Mouse (Mus musculus) spleen, adult 2 months (tissue): Measurements from ENCODE around the gene Nop2. TPM values are rescaled to one million over a fixed set of nuclear protein-coding genes. Genes with fewer than 3 reads are reported as not detected.

Source experiments
- DNase-seq, 2 experiments: peaks; one replicate each; pipeline versions ENCODE4 v3.0.0 to v3.0.0-alpha.2; 2012 to 2021; ENCODE audit warnings: low spot score in 2 of 2, low read depth in 1 of 2
- H3K27ac ChIP-seq: fragments of 200-500 bp; 2 replicates; pipeline ENCODE4 v1.5.1; 2012; ENCODE audit warnings: low read length, inconsistent platforms; ENCODE audit not compliant: insufficient read depth
- H3K27me3 ChIP-seq: fragments of 200-500 bp; 2 replicates; pipeline ENCODE4 v1.6.1; 2012; ENCODE audit warnings: mild to moderate bottlenecking, moderate library complexity, low read length, inconsistent platforms; ENCODE audit not compliant: control insufficient read depth, insufficient read depth
- H3K36me3 ChIP-seq: fragments of 200-500 bp; 2 replicates; pipeline ENCODE4 v1.6.1; 2012; ENCODE audit warnings: mild to moderate bottlenecking, low read length, inconsistent platforms; ENCODE audit not compliant: control insufficient read depth, insufficient read depth
- H3K4me1 ChIP-seq: fragments of 200-500 bp; 2 replicates; pipeline ENCODE4 v1.6.1; 2011; ENCODE audit warnings: inconsistent platforms; ENCODE audit not compliant: control insufficient read depth, insufficient read depth, insufficient read length
- H3K4me3 ChIP-seq: fragments of 200-500 bp; 2 replicates; pipeline ENCODE4 v1.5.1; 2011; ENCODE audit warnings: mild to moderate bottlenecking, inconsistent platforms; ENCODE audit not compliant: insufficient read depth, insufficient read length; ENCODE audit errors: extremely low read depth
- CTCF ChIP-seq: fragments of 200-500 bp; IDR thresholded peaks from 2 replicates; pipeline ENCODE4 v1.5.1; 2011; ENCODE audit warnings: mild to moderate bottlenecking, inconsistent platforms; ENCODE audit not compliant: insufficient read depth, insufficient read length, insufficient replicate concordance; ENCODE audit errors: extremely low read depth
- POLR2A ChIP-seq: fragments of 200-500 bp; IDR thresholded peaks from 2 replicates; pipeline ENCODE4 v1.6.1; 2011; ENCODE audit warnings: low read depth, low read length, inconsistent platforms
- WGBS: fragments of 180-500 bp; shearing (Covaris S2); methylation state at CpG from one replicate; pipeline ENCODE4 v1.1.7; 2018; 5-methylcytosine and 5-hydroxymethylcytosine counted together
- polyA plus RNA-seq: library from polyadenylated mRNA; depleted of rRNA; stranded (reverse); fragments of >200 nt; gene quantifications from 2 replicates; pipeline ENCODE4 v1.2.3, GENCODE M21; 2012

Gene Nop2
- polyA plus RNA-seq, 1 experiment = 14.0 TPM

DNA sequence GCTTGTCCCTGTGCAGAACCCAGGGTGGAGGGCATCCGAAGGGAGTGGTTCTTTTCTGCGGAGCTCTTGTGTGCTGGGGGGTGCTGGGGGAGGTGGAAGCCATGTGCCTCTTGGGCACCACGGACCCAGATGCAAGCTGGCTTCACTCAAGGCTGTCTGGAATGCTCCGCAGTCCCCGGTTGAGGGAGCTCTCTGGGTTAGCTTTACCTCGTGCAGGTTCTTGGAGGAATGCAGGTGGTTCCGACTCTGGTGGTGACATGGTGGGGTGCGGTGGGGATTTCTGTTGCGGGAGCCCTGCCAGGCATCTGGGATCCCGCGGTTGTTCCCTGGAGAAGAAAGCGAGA, 34.4 kb upstream of the Nop2 start:
- 1% methylated on average over 12 of the region's 12 CpGs for WGBS

DNA sequence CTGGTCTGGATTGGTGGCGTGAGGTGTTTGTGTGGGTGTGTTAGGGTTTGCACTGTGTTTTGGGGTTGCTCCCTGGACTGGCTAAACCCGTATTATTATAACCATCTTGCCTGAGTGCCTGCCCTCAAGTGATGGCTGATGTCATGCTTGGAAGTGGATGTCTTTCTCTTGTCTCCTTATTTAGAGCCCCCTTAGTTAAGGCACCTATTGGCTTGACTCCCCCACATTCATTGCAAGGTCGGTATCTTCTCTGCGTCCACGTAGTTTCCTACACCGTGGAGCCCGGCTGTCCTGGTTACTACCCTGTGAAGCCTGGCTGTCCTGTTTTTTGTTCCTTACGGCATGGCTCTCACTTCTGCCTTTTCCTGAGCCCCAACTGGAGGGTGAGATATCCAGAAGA, 33.8 kb upstream of the Nop2 start:
- H3K36me3 ChIP-seq = peaks cover 31% of the 10 kb centered on the region
- H3K4me3 ChIP-seq = peak overlapping the region; percentile 94; the same call in 1 of the 2 replicates
- DNase-seq = no peak
- TF ChIP-seq POLR2A (no peak), CTCF (no peak)
- peaks cover 19% of the 10 kb centered on the region for H3K4me1 ChIP-seq
- peak overlapping the region; percentile 95 for H3K27ac ChIP-seq
- no peaks in the 10 kb centered on the region for H3K27me3 ChIP-seq
- 47% methylated on average over 8 of the region's 8 CpGs for WGBS

More for the DNA sequence above, 34.4 kb upstream of the Nop2 start:
- TF ChIP-seq POLR2A = no peak
- no peak for TF ChIP-seq CTCF
- peak overlapping the region; percentile 94 for H3K4me3 ChIP-seq
- H3K36me3 ChIP-seq = peaks cover 24% of the 10 kb centered on the region
- H3K4me1 ChIP-seq = peaks cover 23% of the 10 kb centered on the region
- no peaks in the 10 kb centered on the region for H3K27me3 ChIP-seq
- peak in 1 of 2 experiments; percentile 21 for DNase-seq
- peak overlapping the region; percentile 95 for H3K27ac ChIP-seq

DNA sequence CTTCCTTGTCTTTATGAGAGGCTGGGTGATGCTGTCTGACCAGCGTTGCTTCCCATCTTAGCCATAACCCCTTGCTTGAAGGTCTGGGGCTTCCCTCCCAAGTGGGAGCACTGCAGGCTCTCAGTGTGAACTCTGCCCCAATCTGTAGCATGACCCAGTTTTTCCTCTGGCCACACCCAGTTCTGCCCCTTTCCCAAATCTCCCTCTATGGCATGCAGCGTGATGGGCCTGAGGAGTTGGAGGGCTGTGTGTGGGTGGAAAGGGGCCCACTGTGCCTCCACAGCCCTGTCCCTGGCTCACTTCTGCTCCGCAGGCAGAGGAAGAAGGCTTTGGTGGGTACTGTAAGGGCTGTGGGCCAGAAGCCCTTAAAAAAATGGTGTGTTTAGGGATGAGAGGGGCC, 33.2 kb upstream of the Nop2 start:
- TF ChIP-seq POLR2A (no peak), CTCF (no peak)
- Histone ChIP-seq H3K4me3 (peak overlapping the region; percentile 23; the same call in 1 of the 2 replicates), H3K27me3 (no peaks in the 10 kb centered on the region), H3K27ac (peak overlapping the region; percentile 95), H3K36me3 (peaks cover 32% of the 10 kb centered on the region), H3K4me1 (peaks cover 19% of the 10 kb centered on the region)
- WGBS = 43% methylated on average over 3 of the region's 3 CpGs
- no peak for DNase-seq

DNA sequence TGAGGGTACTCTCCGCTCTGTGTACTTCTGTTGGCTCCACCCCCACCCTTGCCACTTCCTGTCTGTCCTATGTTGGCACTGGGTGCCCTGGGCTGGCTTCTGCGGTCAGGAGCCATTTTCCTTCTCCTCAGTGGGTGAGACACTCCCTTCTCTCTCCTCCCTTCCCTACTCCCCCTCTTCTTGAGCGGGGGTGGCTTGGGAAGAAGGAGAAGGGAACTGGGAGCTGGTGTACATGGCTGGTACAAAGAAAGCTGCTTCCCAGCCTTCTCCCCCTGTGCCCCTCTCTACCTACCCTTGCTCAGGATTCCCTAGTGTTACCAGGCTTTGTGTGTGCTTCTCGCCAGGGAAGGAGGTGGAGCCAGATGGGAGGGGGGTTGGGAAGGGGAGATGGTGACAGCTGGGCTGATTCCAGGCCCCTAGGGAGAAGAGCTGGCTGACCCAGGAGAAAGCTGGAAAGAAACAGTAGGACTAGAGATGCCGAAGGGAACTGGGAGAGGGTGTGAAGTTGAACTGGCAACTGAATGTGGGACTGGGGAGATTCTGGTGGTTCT, 32.2 kb upstream of the Nop2 start:
- H3K4me3 ChIP-seq = peak overlapping the region; percentile 41; the same call in 1 of the 2 replicates
- DNase-seq = peak in 1 of 2 experiments; percentile 73
- WGBS = 19% methylated on average over 5 of the region's 5 CpGs
- TF ChIP-seq POLR2A = no peak
- TF ChIP-seq CTCF = no peak
- no peaks in the 10 kb centered on the region for H3K27me3 ChIP-seq
- H3K4me1 ChIP-seq = peaks cover 19% of the 10 kb centered on the region
- peak overlapping the region; percentile 95 for H3K27ac ChIP-seq
- peaks cover 37% of the 10 kb centered on the region for H3K36me3 ChIP-seq

DNA sequence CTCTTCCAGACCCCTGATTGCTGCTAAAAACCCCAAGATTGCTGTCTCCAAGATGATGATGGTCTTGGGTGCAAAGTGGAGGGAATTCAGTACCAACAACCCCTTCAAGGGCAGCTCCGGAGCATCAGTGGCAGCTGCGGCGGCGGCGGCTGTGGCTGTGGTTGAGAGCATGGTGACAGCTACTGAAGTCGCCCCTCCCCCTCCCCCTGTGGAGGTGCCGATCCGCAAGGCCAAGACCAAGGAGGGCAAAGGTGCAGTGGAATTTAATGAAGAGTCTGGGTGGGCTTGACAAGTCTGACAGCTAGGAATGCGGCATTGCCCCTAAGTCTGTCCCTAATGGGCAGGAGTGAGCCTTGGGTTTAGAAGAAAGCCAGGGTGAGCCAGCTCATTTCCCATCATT, 30.3 kb upstream of the Nop2 start:
- TF ChIP-seq POLR2A = no peak
- no peak for TF ChIP-seq CTCF
- H3K4me1 ChIP-seq = peaks cover 19% of the 10 kb centered on the region; the same call in 1 of the 2 replicates
- WGBS = 93% methylated on average over 9 of the region's 9 CpGs

DNA sequence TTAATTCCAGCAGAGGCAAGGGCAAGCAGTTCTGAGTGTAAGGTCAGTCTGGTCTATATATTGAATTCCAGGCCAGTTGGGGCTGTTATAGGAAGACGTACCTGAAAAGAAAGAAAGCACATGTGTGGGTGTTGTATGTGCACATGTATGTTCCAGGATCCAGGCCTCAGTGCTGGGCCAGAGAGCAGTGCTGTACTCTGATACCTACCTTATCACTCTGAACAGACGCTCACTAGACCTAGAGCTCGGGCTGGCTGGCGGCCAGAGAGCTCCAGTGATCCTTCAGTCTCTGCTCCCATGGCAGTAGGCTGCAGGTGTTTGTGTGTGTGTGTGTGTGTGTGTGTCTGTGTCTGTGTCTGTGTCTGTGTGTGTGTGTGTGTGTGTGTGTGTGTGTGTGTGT, 27.5 kb upstream of the Nop2 start:
- no peaks in the 10 kb centered on the region for H3K27me3 ChIP-seq
- no peak for TF ChIP-seq CTCF
- no peak overlapping the region for H3K4me3 ChIP-seq
- no peak for DNase-seq
- no peak overlapping the region for H3K27ac ChIP-seq
- H3K36me3 ChIP-seq = peaks cover 77% of the 10 kb centered on the region
- WGBS = 82% methylated on average over 4 of the region's 4 CpGs
- peaks cover 6% of the 10 kb centered on the region; the same call in 1 of the 2 replicates for H3K4me1 ChIP-seq

More for the DNA sequence above, 30.3 kb upstream of the Nop2 start:
- no peak overlapping the region for H3K27ac ChIP-seq
- no peak for DNase-seq
- H3K27me3 ChIP-seq = no peaks in the 10 kb centered on the region
- peaks cover 51% of the 10 kb centered on the region for H3K36me3 ChIP-seq
- no peak overlapping the region for H3K4me3 ChIP-seq

DNA sequence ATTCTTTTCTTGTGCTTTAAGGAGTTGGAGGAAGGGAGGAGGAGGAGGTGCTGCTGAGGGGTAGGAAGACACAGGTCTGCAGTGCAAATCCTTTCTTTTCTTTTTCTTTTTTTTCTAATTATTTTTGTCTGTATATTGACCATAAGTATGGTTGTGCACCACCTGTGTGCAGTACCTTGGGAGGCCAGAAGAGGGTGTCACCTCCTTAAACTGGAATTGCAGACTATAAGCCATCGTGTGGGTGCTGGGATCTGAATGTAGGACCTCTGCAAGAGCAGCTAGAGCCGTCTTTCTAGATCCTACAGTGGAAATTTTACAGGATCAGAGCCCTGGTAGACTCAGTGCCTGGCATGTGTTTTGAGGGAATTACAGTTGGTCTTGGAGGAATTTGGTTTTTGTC, 24.0 kb upstream of the Nop2 start:
- 93% methylated on average over 2 of the region's 2 CpGs for WGBS
- Histone ChIP-seq H3K4me3 (no peak overlapping the region), H3K27me3 (no peaks in the 10 kb centered on the region), H3K36me3 (peaks cover 80% of the 10 kb centered on the region), H3K27ac (no peak overlapping the region), H3K4me1 (no peaks in the 10 kb centered on the region)
- TF ChIP-seq CTCF = no peak
- no peak for DNase-seq
